Mouse (Mus musculus): ENCODE measurements around the gene Eif4a2.

DNA sequence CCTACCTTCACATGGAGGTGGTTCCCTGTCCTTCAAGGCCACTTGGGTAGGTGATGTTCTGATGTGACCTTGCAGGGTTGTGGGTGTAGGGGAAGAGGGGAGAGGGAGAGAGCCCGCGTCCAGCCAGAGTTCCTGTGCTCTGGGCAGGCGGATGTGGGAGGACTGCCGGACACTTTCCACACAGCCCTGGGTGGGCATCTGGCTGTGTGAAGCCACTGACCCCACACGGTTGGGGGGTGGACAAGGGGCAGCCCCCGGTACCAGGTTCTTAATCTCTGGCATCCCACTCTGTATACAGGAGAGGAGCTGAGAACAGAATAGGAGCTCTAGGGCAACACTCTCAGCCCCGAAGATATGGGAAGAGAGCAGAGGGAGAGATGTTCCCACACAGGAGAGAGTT lies 51.0 kb downstream of the Eif4a2 start:
- TF ChIP-seq CTCF (IDR thresholded peaks at IDR 0.05; ENCODE audit: control insufficient read depth, insufficient read depth, insufficient replicate concordance, low read depth, low read length), result no peak
- no peak for TF ChIP-seq POLR2A (IDR thresholded peaks at IDR 0.05; ENCODE audit: control insufficient read depth, low read depth, low read length)

All from testis, adult 2 months (tissue).